Mouse (Mus musculus) heart, embryonic 14.5 days (tissue): ENCODE results near the gene Tent5b. TPM values are rescaled to one million over a fixed set of nuclear protein-coding genes. Genes with fewer than 3 reads are reported as not detected.
A peak's percentile ranks its signal among the peaks of the same experiment; 100 is the strongest.

Experiments
- ATAC-seq: fragments of 200-750 bp; cut with Nextera tagmentation; 2 replicates; pipeline ENCODE4 v1.8.0; 2017; ENCODE audit warnings: low read depth, moderate TSS enrichment; ENCODE audit not compliant: insufficient number of reproducible peaks, insufficient read depth, low FRiP score
- H3K27ac ChIP-seq, 2 experiments: fragments of 200-500 bp in 1 of 2; fragments of 300-500 bp in 1 of 2; sonication (generic) in 1 of 2; replicated peaks in 1 of 2; 2 replicates each; pipeline ENCODE4 v1.5.1; 2012 to 2014; ENCODE audit warnings: low read depth in 2 of 2, low read length in 2 of 2, control low read depth in 1 of 2, mild to moderate bottlenecking in 1 of 2, mixed read lengths in 1 of 2; ENCODE audit not compliant: control insufficient read depth in 1 of 2, insufficient read depth in 1 of 2
- H3K27me3 ChIP-seq: fragments of 300-500 bp; sonication (generic); 2 replicates; pipeline ENCODE4 v1.6.1; 2014; ENCODE audit warnings: mild to moderate bottlenecking, low read length, control low read depth; ENCODE audit not compliant: control insufficient read depth, insufficient read depth
- H3K36me3 ChIP-seq: fragments of 300-500 bp; sonication (generic); 2 replicates; pipeline ENCODE4 v1.6.1; 2014; ENCODE audit warnings: mild to moderate bottlenecking, control low read depth, low read length, mixed read lengths; ENCODE audit not compliant: control insufficient read depth, insufficient read depth
- H3K4me1 ChIP-seq, 2 experiments: fragments of 200-500 bp in 1 of 2; fragments of 300-500 bp in 1 of 2; sonication (generic) in 1 of 2; 2 replicates each; pipeline ENCODE4 v1.6.1; 2012 to 2014; ENCODE audit warnings: low read length in 2 of 2, control low read depth in 1 of 2, mixed read lengths in 1 of 2; ENCODE audit not compliant: control insufficient read depth in 2 of 2, insufficient read depth in 2 of 2
- H3K4me2 ChIP-seq: fragments of 300-500 bp; sonication (generic); 2 replicates; pipeline ENCODE4 v1.6.1; 2014; ENCODE audit warnings: mild to moderate bottlenecking, low read length
- H3K4me3 ChIP-seq, 2 experiments: fragments of 200-500 bp in 1 of 2; fragments of 300-500 bp in 1 of 2; sonication (generic) in 1 of 2; 2 replicates each; pipeline ENCODE4 v1.5.1; 2012 to 2014; ENCODE audit warnings: low read length in 2 of 2, mild to moderate bottlenecking in 2 of 2, control low read depth in 1 of 2, low read depth in 1 of 2, moderate library complexity in 1 of 2; ENCODE audit not compliant: control insufficient read depth in 1 of 2, insufficient read depth in 1 of 2
- H3K9ac ChIP-seq: fragments of 300-500 bp; sonication (generic); 2 replicates; pipeline ENCODE4 v1.6.1; 2014; ENCODE audit warnings: mild to moderate bottlenecking, low read length
- H3K9me3 ChIP-seq: fragments of 300-500 bp; sonication (generic); 2 replicates; pipeline ENCODE4 v1.6.1; 2016; ENCODE audit warnings: low read length, control low read depth; ENCODE audit not compliant: control insufficient read depth
- WGBS: fragments of 180-500 bp; shearing (Covaris S2); extraction: QIAGEN DNeasy Blood & Tissue Kit; methylation state at CpG from one replicate; pipeline ENCODE4 v1.1.7; 2014; 5-methylcytosine and 5-hydroxymethylcytosine counted together
- polyA plus RNA-seq: library from polyadenylated mRNA; unstranded; fragments of >200 nt; fragmentation: Nextera tagmentation; extraction: Ambion mirVana; gene quantifications from 2 replicates; pipeline ENCODE4 v1.2.1, GENCODE M21; 2014

Gene Tent5b
- polyA plus RNA-seq, 1 experiment from 2014 or later, result 0.61 TPM

- H3K27me3 ChIP-seq, result no peaks in the 10 kb centered on the region
- H3K4me2 ChIP-seq, result peak overlapping the region; percentile 8; the same call in 1 of the 2 replicates
- H3K27ac ChIP-seq, result peak overlapping the region; percentile 83 to 92
- WGBS, result 60% methylated on average over 5 of the region's 5 CpGs
- H3K4me1 ChIP-seq, result peaks cover 12 to 13% of the 10 kb centered on the region in 2 experiments
- peak; percentile 66; the same call in 1 of the 2 replicates for ATAC-seq
- no peak overlapping the region for H3K9ac ChIP-seq
- no peaks in the 10 kb centered on the region for H3K36me3 ChIP-seq
- H3K4me3 ChIP-seq, result no peak overlapping the region
- no peaks in the 10 kb centered on the region for H3K9me3 ChIP-seq
Observed at GRCm38 (mm10) chr4:133443085-133443484, 36.8 kb upstream of the Tent5b start.

DNA sequence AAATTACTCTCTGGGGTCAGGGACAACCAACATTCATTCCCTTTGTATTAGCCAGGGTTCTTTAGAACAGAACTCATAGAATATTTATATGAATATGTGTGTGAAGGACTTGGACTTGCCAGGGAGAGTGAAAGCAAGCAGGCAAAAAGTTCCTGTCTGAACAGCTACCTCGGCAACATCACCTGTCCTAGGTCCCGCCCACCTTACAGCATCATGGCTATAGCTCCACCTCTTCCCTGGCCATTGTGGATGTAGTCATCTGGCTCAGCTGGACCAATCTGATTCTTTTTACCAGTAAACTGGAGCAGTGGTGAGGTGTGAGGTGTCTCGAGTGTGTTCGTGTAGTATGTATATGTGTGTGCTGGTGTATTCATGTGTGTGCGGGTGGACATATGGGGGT lies 34.2 kb upstream of the Tent5b start:
- 88% methylated on average over 5 of the region's 5 CpGs for WGBS
- no peaks in the 10 kb centered on the region for H3K36me3 ChIP-seq
- no peak for ATAC-seq

DNA sequence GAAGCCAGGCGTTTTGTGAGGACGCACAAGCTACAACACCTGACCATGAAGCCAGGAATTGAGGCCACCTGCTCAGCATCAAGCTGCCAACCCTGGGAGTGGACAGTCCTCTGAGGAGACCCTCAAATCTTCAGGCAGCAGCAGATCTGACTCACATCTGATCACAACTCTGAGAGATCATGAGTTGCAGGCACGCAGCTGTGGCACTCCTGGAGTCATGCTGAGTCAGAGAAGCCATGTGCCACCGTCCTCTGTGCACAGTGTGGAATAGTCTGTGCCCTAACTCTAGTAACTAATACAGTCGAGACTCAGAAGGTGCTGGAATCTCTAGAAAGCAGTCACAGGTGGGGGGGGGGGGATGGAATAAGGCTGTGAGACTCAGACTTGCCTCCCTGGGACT lies 32.6 kb upstream of the Tent5b start:
- no peak overlapping the region for H3K27ac ChIP-seq
- H3K4me2 ChIP-seq, result no peak overlapping the region
- no peaks in the 10 kb centered on the region for H3K27me3 ChIP-seq
- H3K9ac ChIP-seq, result no peak overlapping the region
- H3K36me3 ChIP-seq, result no peaks in the 10 kb centered on the region
- no peaks in the 10 kb centered on the region for H3K9me3 ChIP-seq
- H3K4me1 ChIP-seq, result peaks cover 7 to 10% of the 10 kb centered on the region in 2 experiments; a peak in 1 of 4 replicates
- 45% methylated on average over 5 of the region's 5 CpGs for WGBS
- no peak overlapping the region for H3K4me3 ChIP-seq
- ATAC-seq, result no peak

More for the DNA sequence above, 34.2 kb upstream of the Tent5b start:
- Histone ChIP-seq H3K9ac (no peak overlapping the region), H3K4me1 (peaks cover 7 to 10% of the 10 kb centered on the region in 2 experiments; a peak in 1 of 4 replicates), H3K4me2 (no peak overlapping the region), H3K9me3 (no peaks in the 10 kb centered on the region), H3K27me3 (no peaks in the 10 kb centered on the region), H3K27ac (no peak overlapping the region), H3K4me3 (no peak overlapping the region)

DNA sequence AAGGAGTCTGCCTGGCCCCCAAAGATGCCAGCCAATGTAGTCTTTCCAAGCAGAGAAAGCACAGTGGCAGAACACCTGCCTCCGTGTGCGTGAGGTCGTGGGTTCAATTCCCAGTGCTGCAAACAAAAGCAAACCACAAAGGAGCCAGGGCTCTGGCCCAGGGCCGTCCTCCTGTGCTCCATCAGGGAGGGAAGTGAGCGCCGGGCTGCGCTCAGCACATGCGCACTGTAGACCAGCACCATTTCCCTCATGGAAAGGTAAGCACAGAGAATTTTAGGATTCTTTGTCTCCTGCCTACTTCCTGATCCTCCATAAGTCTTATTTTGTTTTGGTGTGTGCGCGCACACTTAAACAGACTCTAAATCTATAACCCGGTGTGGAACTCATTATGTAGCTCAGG lies 32.0 kb upstream of the Tent5b start:
- no peak for ATAC-seq
- Histone ChIP-seq H3K27ac (no peak overlapping the region), H3K9me3 (no peaks in the 10 kb centered on the region), H3K4me2 (no peak overlapping the region), H3K4me1 (peaks cover 7 to 10% of the 10 kb centered on the region in 2 experiments; a peak in 1 of 4 replicates), H3K4me3 (no peak overlapping the region), H3K36me3 (no peaks in the 10 kb centered on the region), H3K9ac (no peak overlapping the region), H3K27me3 (no peaks in the 10 kb centered on the region)
- 74% methylated on average over 11 of the region's 11 CpGs for WGBS

DNA sequence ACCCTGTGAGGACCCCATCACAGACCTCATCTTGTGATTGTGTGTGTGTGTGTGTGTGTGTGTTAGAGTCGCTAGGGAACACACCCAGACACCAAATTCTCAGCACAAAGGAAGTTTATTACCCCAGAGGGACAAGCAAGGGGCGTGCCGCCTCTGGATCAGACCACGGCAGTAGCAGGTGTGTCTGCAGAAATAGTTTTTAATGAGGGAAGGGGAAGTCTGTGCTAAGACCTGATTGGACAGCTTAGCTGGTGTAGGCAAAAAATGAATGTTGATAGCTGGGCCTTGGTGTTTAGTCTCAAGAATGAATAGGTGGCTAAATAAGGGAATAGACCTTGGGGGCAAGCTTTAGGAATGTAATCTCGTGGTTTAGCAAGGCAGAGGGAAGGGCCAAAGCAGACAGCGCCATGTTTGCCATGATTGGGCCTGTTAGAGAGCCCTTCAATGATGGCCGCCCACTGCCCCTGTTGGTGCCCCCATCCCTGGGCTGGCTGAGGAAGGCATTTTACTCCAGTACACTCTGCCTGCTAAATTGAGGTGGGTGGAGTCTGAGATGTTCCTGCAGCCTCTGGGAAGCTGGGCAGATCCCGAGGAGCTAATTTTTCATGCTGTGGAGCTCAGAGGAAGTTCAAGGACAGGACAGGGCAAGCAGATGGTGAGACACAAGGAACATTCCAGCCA lies 31.1 kb upstream of the Tent5b start:
- no peaks in the 10 kb centered on the region for H3K27me3 ChIP-seq
- no peaks in the 10 kb centered on the region for H3K9me3 ChIP-seq
- WGBS, result 71% methylated on average over 8 of the region's 8 CpGs
- no peak overlapping the region for H3K9ac ChIP-seq
- H3K4me1 ChIP-seq, result peaks cover 7% of the 10 kb centered on the region in 2 experiments; a peak in 1 of 4 replicates
- no peak for ATAC-seq
- no peak overlapping the region for H3K27ac ChIP-seq
- no peak overlapping the region for H3K4me2 ChIP-seq
- no peak overlapping the region for H3K4me3 ChIP-seq
- no peaks in the 10 kb centered on the region for H3K36me3 ChIP-seq

DNA sequence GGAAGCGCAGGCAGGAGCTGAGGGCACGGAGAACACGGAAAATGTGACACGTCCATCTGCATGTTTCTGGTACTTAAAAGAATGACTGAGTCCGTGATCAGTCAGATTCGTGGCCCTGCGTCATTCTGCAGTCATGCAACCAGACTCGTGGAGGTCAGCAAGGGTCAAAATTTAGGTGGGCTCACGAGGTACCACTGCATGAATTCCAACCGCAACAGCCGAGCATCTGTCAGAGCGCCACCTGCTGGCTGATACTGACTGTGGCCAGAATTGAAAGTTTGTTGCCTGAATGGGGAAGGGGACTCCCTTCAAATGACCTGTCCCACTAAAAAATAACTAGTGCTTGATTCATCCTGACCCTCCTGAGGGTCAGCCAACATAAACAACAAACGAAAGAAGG lies 30.2 kb upstream of the Tent5b start:
- ATAC-seq, result no peak
- Histone ChIP-seq H3K4me1 (peaks cover 7% of the 10 kb centered on the region in 2 experiments; a peak in 1 of 4 replicates), H3K36me3 (no peaks in the 10 kb centered on the region), H3K27ac (no peak overlapping the region), H3K27me3 (no peaks in the 10 kb centered on the region), H3K9ac (no peak overlapping the region), H3K9me3 (no peaks in the 10 kb centered on the region), H3K4me3 (no peak overlapping the region), H3K4me2 (peak overlapping the region; percentile 39)
- 15% methylated on average over 13 of the region's 13 CpGs for WGBS

DNA sequence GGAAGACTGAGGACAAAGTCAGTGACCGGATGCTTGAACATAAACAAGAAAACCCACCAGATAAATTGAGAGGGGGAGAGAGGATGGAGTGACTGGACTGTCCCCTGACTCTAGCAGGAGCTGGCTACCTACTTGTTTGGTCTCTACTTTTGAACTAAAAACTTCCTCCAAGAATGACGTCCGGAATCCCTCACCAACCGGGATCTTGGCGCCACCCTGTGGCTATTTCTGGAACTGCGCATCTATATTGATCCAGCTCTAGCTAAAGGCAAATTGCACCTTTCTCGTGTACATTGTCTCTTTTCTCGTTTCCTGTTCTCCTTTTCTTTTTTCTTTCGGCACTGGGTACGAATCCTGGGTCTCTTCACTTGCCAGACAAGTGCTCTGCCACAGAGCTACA lies 28.4 kb upstream of the Tent5b start:
- H3K9me3 ChIP-seq, result no peaks in the 10 kb centered on the region
- 10% methylated on average over 10 of the region's 10 CpGs for WGBS
- no peak for ATAC-seq
- no peak overlapping the region for H3K27ac ChIP-seq
- H3K27me3 ChIP-seq, result no peaks in the 10 kb centered on the region
- no peak overlapping the region for H3K4me2 ChIP-seq
- H3K9ac ChIP-seq, result no peak overlapping the region
- no peak overlapping the region for H3K4me3 ChIP-seq
- peaks cover 7% of the 10 kb centered on the region in 2 experiments; a peak in 1 of 4 replicates for H3K4me1 ChIP-seq
- H3K36me3 ChIP-seq, result no peaks in the 10 kb centered on the region

GRCm38 (mm10) chr4:133452433-133452832 lies 27.5 kb upstream of the Tent5b start:
- Histone ChIP-seq H3K4me2 (no peak overlapping the region), H3K27ac (no peak overlapping the region), H3K36me3 (no peaks in the 10 kb centered on the region), H3K4me1 (peaks cover 7% of the 10 kb centered on the region in 2 experiments; a peak in 1 of 4 replicates), H3K9ac (no peak overlapping the region), H3K9me3 (no peaks in the 10 kb centered on the region), H3K27me3 (no peaks in the 10 kb centered on the region), H3K4me3 (no peak overlapping the region)
- WGBS, result 63% methylated on average over 7 of the region's 7 CpGs
- ATAC-seq, result no peak
